Mouse (Mus musculus) kidney, embryonic 16.5 days (tissue): ENCODE data around the gene Nolc1. TPM values are rescaled to one million over a fixed set of nuclear protein-coding genes. Genes with fewer than 3 reads are reported as not detected.

Source experiments
- ATAC-seq: fragments of 200-750 bp; cut with Nextera tagmentation; 2 replicates; pipeline ENCODE4 v1.8.0; 2017; ENCODE audit warnings: moderate TSS enrichment; ENCODE audit not compliant: low FRiP score, low TSS enrichment
- H3K27ac ChIP-seq: fragments of 300-500 bp; sonication (generic); 2 replicates; pipeline ENCODE4 v1.5.1; 2014; ENCODE audit warnings: low read length
- H3K27me3 ChIP-seq: fragments of 300-500 bp; sonication (generic); 2 replicates; pipeline ENCODE4 v1.6.1; 2014; ENCODE audit warnings: low read length, control low read depth, mixed read lengths; ENCODE audit not compliant: insufficient read depth
- H3K36me3 ChIP-seq: fragments of 300-500 bp; sonication (generic); 2 replicates; pipeline ENCODE4 v1.6.1; 2014; ENCODE audit warnings: low read length, control low read depth, mixed read lengths; ENCODE audit not compliant: insufficient read depth
- H3K4me1 ChIP-seq: fragments of 300-500 bp; sonication (generic); 2 replicates; pipeline ENCODE4 v1.6.1; 2014; ENCODE audit warnings: low read length, control low read depth, mixed read lengths; ENCODE audit not compliant: insufficient read depth
- H3K4me2 ChIP-seq: fragments of 300-500 bp; sonication (generic); replicated peaks from 2 replicates; pipeline ENCODE4 v1.6.1; 2014; ENCODE audit warnings: low read depth, low read length
- H3K4me3 ChIP-seq: fragments of 300-500 bp; sonication (generic); 2 replicates; pipeline ENCODE4 v1.5.1; 2014; ENCODE audit warnings: mild to moderate bottlenecking, low read length
- H3K9ac ChIP-seq: fragments of 300-500 bp; sonication (generic); replicated peaks from 2 replicates; pipeline ENCODE4 v1.6.1; 2014; ENCODE audit warnings: low read length
- H3K9me3 ChIP-seq: fragments of 300-500 bp; sonication (generic); 2 replicates; pipeline ENCODE4 v1.6.1; 2016; ENCODE audit warnings: low read length, control low read depth
- WGBS: fragments of 180-500 bp; shearing (Covaris S2); extraction: QIAGEN DNeasy Blood & Tissue Kit; methylation state at CpG from one replicate; pipeline ENCODE4 v1.1.7; 2014; 5-methylcytosine and 5-hydroxymethylcytosine counted together
- polyA plus RNA-seq: library from polyadenylated mRNA; unstranded; fragments of >200 nt; fragmentation: Nextera tagmentation; extraction: Ambion mirVana; gene quantifications from 2 replicates; pipeline ENCODE4 v1.2.1, GENCODE M21; 2015

The Nolc1 gene
- polyA plus RNA-seq, 1 experiment from 2014 or later: 85.7 TPM

- Histone ChIP-seq H3K9me3 (no peaks in the 10 kb centered on the region), H3K27me3 (no peaks in the 10 kb centered on the region), H3K9ac (peak overlapping the region; percentile 98), H3K4me1 (peaks cover 79% of the 10 kb centered on the region), H3K27ac (peak overlapping the region; percentile 98), H3K4me2 (peak overlapping the region; percentile 93), H3K36me3 (no peaks in the 10 kb centered on the region), H3K4me3 (peak overlapping the region; percentile 99)
- under 1% methylated on average over 9 of the region's 14 CpGs for WGBS
- peak; percentile 26 for ATAC-seq
Observed at GRCm38 (mm10) chr19:46041933-46042475, 33.7 kb upstream of the Nolc1 start.

- Histone ChIP-seq H3K4me1 (peaks cover 77% of the 10 kb centered on the region), H3K27ac (peak overlapping the region; percentile 98), H3K9me3 (no peaks in the 10 kb centered on the region), H3K9ac (peak overlapping the region; percentile 98), H3K27me3 (no peaks in the 10 kb centered on the region), H3K4me3 (peak overlapping the region; percentile 99), H3K4me2 (peak overlapping the region; percentile 93), H3K36me3 (no peaks in the 10 kb centered on the region)
- ATAC-seq: no peak
- 4% methylated on average over 6 of the region's 6 CpGs for WGBS
Observed at GRCm38 (mm10) chr19:46042476-46043011, 33.1 kb upstream of the Nolc1 start.

GRCm38 (mm10) chr19:46043380-46043779, 32.3 kb upstream of the Nolc1 start:
- peak overlapping the region; percentile 98; the same call in 1 of the 2 replicates for H3K27ac ChIP-seq
- peak overlapping the region; percentile 98 for H3K9ac ChIP-seq
- 63% methylated on average over 7 of the region's 7 CpGs for WGBS
- no peaks in the 10 kb centered on the region for H3K27me3 ChIP-seq
- H3K4me3 ChIP-seq: peak overlapping the region; percentile 99
- H3K9me3 ChIP-seq: no peaks in the 10 kb centered on the region
- H3K36me3 ChIP-seq: no peaks in the 10 kb centered on the region
- H3K4me2 ChIP-seq: peak overlapping the region; percentile 93
- ATAC-seq: no peak
- peaks cover 69% of the 10 kb centered on the region for H3K4me1 ChIP-seq

- peaks cover 66% of the 10 kb centered on the region for H3K4me1 ChIP-seq
- ATAC-seq: 0 out of 2 replicates have a peak, but pooled peaks have one; percentile 0
Observed at GRCm38 (mm10) chr19:46044271-46044992, 31.2 kb upstream of the Nolc1 start, which contains the start of gene Pprc1. Pprc1 (plus strand) TSS chr19:46044886.

GRCm38 (mm10) chr19:46044993-46045695, 30.5 kb upstream of the Nolc1 start, which contains the start of gene Ldb1:
Ldb1 (minus strand) TSS chr19:46045214.
- H3K36me3 ChIP-seq: no peaks in the 10 kb centered on the region
- peak within 1 kb of the TSS; percentile 98 for H3K9ac ChIP-seq
- H3K4me3 ChIP-seq: peak within 1 kb of the TSS; percentile 99
- ATAC-seq: peak; percentile 75
- H3K4me2 ChIP-seq: peak within 1 kb of the TSS; percentile 93
- H3K27me3 ChIP-seq: no peaks in the 10 kb centered on the region
- H3K4me1 ChIP-seq: peaks cover 60% of the 10 kb centered on the region
- H3K27ac ChIP-seq: peak within 1 kb of the TSS; percentile 98
- no peaks in the 10 kb centered on the region for H3K9me3 ChIP-seq
- WGBS: under 1% methylated on average over 65 of the region's 84 CpGs

More at GRCm38 (mm10) chr19:46044271-46044992, 31.2 kb upstream of the Nolc1 start, which contains the start of gene Pprc1:
- H3K4me2 ChIP-seq: peak within 1 kb of the TSS; percentile 93
- under 1% methylated on average over 21 of the region's 34 CpGs for WGBS
- no peaks in the 10 kb centered on the region for H3K9me3 ChIP-seq
- H3K27me3 ChIP-seq: no peaks in the 10 kb centered on the region
- H3K9ac ChIP-seq: peak within 1 kb of the TSS; percentile 98
- H3K4me3 ChIP-seq: peak within 1 kb of the TSS; percentile 99
- H3K27ac ChIP-seq: peak within 1 kb of the TSS; percentile 98
- H3K36me3 ChIP-seq: no peaks in the 10 kb centered on the region

- H3K4me2 ChIP-seq: peak overlapping the region; percentile 93
- H3K9me3 ChIP-seq: no peaks in the 10 kb centered on the region
- no peaks in the 10 kb centered on the region for H3K27me3 ChIP-seq
- peak overlapping the region; percentile 98 for H3K27ac ChIP-seq
- ATAC-seq: peak; percentile 54
- H3K9ac ChIP-seq: peak overlapping the region; percentile 98
- H3K4me3 ChIP-seq: peak overlapping the region; percentile 99
- H3K36me3 ChIP-seq: no peaks in the 10 kb centered on the region
- peaks cover 54% of the 10 kb centered on the region for H3K4me1 ChIP-seq
- under 1% methylated on average over 7 of the region's 7 CpGs for WGBS
Observed at GRCm38 (mm10) chr19:46045696-46046311, 29.9 kb upstream of the Nolc1 start.

GRCm38 (mm10) chr19:46046621-46047025, 29.0 kb upstream of the Nolc1 start:
- Histone ChIP-seq H3K9ac (no peak overlapping the region), H3K9me3 (no peaks in the 10 kb centered on the region), H3K27ac (peak overlapping the region; percentile 98), H3K4me1 (peaks cover 45% of the 10 kb centered on the region), H3K27me3 (no peaks in the 10 kb centered on the region), H3K4me3 (peak overlapping the region; percentile 99; the same call in 1 of the 2 replicates), H3K4me2 (peak overlapping the region; percentile 93), H3K36me3 (no peaks in the 10 kb centered on the region)
- no peak for ATAC-seq
- WGBS: 11% methylated on average over 10 of the region's 10 CpGs

GRCm38 (mm10) chr19:46047426-46047825, 28.2 kb upstream of the Nolc1 start:
- Histone ChIP-seq H3K9me3 (no peaks in the 10 kb centered on the region), H3K4me1 (peaks cover 37% of the 10 kb centered on the region), H3K4me2 (no peak overlapping the region), H3K27me3 (no peaks in the 10 kb centered on the region), H3K36me3 (no peaks in the 10 kb centered on the region), H3K27ac (peak overlapping the region; percentile 24; the same call in 1 of the 2 replicates), H3K9ac (no peak overlapping the region), H3K4me3 (no peak overlapping the region)
- no peak for ATAC-seq
- WGBS: 86% methylated on average over 2 of the region's 2 CpGs

- Histone ChIP-seq H3K36me3 (no peaks in the 10 kb centered on the region), H3K9me3 (no peaks in the 10 kb centered on the region), H3K4me3 (no peak overlapping the region), H3K4me2 (no peak overlapping the region), H3K27me3 (no peaks in the 10 kb centered on the region), H3K27ac (no peak overlapping the region), H3K9ac (no peak overlapping the region), H3K4me1 (peaks cover 20% of the 10 kb centered on the region)
- 62% methylated on average over 4 of the region's 4 CpGs for WGBS
- ATAC-seq: no peak
Observed at GRCm38 (mm10) chr19:46049129-46049528, 26.5 kb upstream of the Nolc1 start.
